Mouse (Mus musculus) kidney, adult 9 months (tissue): ENCODE measurements around the gene Csnk1g2.
A peak's percentile ranks its signal among the peaks of the same experiment; 100 is the strongest.
"Not testable (repeated sequence)": the region's sequence is repeated elsewhere in the genome, so short reads cannot be mapped to it uniquely, and the experiment has no call there.

Source experiments
- DNase-seq: peaks from one replicate; pipeline ENCODE4 v3.0.0; 2022

The Csnk1g2 gene

DNA sequence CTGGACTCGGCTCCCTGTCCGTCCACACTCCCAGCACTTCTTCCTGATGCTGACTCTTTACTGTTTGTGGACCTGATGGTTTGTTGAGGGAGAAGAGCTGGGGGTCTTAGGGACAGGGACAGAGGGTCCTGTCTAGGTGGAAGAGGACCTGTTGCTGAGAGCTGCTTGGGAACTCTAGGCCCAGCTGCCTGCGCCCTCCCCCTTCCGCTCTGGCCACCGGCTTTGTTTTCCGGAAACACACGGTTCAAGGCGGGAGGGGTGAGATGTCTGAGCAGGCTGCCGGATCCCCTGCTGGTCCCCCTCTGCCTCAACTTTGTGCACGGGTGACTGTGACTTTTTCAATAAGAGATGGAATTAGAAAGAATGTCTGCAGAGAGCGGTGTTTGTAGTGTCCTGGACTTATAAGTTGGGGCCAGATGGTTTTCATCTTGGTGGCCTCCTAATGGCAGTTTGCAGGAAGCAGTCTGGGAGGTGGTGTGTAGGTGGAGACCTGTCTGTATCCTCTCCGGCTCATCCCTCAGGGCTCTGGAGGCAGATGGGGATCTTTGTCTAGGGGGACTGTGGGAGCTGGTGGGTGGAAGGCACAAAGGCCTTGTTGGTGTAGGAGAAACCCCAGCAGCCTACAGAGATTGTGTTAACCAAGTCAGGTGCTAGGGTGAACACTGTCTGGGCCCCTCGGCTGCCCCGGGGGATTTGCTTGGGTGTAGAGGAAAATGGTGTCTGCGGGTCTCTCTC is 986 bp downstream of the Csnk1g2 start:
- DNase-seq = peak; percentile 72

DNA sequence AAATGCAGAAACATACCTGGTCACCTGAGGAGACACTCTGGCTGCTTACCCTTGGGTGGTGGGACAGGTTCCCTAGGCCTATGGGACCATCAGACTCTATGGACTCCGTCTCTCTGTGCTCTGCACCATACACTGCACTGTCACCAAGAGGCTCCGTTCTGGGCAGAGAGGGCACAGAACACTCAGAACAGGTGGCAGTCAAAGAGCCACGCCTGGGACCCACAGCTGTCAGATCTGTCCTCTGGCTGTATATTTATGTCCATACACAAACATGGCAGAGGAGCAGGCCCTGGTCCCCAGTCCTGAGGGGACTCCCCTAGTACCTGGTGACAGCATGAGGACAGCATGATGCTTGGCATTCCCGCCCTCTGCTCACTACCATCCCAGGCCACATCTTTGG is 3.1 kb downstream of the Csnk1g2 start:
- DNase-seq = no peak

DNA sequence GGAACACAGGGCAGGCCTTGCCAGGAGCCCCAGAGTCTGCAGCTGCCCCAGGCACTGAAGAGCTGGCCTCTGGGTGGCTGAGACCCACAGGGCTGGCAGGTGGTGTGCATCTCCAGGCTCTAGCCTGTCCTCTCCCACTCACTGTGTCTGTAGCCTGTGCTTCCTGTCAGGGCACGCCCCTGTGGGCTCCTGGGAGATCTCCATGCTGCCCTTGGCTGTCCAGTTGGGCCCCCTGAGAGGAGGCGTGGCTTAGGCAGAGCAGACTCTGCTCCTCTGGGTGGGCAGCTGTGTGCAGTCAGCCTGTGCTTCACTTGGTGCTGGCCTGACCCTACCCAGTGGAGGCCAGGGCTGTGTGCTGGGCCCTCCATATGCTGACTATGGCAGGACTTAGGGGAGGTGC is 5.0 kb downstream of the Csnk1g2 start:
- DNase-seq = no peak

DNA sequence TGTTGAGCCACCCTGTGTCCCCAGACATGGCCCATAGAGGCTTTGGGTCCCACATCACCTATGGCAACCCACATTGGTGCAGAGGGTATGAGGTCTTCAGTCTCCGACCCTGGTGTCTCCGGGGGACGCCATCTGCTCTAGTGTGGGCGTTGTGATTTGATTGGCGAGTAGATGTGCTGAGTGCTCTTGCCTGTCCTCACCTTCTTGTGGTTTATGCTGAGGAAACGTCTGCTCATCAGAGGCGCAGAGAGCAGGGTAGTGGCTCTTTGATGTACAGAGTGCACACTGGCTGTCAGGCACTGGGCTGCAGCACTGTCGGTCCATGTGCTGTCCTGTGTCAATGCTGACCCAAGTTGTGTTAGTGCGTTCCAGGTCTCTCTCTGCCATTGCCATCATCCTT is 6.3 kb downstream of the Csnk1g2 start:
- no peak for DNase-seq

DNA sequence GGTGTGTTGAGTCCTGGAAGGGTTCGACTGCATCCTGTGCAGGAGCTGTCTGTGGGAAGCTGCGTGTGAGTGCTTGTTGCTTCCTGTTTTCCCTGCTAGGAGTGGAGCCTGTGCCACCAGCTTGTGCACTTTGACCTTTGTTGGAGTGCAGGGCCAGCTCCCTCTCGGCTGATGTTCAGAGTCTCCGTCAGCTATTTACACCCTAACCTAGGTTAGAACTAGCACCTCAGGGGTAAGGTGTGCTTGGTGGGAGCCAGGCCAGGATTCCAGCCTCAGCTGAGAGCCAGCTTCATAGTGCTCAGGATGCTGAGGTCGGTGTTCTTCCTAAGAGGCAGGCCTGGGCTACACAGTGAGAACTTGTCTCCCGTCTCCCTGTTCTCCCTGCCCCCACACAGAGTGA is 12.7 kb downstream of the Csnk1g2 start:
- DNase-seq = peak; percentile 80

DNA sequence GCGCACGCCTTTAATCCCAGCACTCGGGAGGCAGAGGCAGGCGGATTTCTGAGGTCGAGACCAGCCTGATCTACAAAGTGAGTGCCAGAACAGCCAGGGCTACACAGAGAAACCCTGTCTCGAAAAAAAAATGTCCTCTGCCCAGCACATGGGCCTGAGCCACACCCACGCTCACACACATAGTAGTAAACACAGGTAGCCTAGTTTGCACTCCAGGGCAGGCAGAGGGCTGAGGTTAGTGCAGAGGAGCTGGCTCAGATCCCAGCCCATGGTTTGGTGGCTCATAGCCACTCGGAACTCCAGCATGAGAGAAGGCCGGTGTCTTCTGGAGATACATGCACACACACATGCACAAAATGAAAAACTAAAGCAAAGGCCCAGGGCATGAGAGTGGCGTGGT is 24.3 kb downstream of the Csnk1g2 start:
- peak; percentile 13 for DNase-seq

DNA sequence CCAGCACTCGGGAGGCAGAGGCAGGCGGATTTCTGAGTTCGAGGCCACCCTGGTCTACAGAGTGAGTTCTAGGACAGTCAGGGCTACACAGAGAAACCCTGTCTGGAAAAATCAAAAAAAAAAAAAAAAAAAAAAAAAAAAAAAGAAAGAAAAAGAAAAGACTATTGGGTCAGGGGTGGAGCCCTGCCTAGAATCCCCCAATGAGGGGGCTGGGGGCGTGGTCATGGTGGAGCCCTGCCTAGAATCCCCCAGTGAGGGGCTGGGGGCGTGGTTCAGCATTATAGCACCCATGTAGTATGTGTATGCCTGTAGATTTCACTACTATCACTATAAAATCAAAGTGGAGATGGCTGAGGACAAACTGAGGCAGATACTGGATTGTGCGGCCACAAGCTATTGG is 27.3 kb downstream of the Csnk1g2 start:
- not testable (repeated sequence) for DNase-seq

DNA sequence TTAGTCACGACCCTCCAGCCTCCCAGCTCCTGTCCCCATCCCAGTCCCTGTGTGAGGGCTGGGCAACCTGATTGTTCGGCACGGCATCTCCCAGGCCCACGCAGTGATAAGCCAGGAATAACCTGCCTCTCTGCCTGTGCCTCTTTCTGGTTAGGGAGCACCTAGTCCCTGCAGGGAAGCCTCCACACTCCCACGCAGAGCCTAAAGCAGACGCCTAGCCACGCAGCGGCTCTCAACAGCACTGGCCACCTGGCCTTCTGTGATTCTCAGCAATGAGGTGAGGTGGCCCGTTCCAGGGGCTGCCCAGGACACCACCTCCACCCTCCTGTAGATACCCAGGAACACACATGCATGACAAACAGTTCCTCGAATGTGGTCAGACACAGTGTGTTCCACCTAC is 27.8 kb downstream of the Csnk1g2 start:
- DNase-seq = no peak

DNA sequence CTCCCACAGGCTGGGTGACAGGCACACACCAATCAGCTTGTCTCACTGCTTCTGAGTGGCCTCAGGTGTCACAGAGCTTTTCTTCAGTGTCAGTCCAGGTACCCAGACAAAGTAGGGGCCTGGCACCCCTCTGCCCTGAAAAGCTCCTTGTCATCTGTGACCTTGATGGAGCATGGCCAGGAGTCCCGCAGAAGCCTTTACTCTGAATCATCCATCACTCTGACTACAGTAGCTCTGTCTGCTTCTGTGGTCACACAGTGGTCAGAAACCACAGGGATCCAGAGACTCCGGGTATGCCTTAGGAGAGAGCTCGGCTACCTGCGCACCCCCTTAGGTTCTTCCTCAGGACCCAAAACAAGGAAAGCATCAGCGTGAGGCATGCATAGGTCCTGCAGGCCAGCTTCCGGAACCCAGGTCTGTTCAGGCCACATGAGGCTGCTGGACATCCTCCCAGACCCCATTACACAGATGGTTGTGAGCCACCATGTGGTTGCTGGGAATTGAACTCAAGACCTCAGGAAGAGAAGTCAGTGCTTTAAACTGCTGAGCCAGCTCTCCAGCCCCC is 30.6 kb downstream of the Csnk1g2 start:
- no peak for DNase-seq

DNA sequence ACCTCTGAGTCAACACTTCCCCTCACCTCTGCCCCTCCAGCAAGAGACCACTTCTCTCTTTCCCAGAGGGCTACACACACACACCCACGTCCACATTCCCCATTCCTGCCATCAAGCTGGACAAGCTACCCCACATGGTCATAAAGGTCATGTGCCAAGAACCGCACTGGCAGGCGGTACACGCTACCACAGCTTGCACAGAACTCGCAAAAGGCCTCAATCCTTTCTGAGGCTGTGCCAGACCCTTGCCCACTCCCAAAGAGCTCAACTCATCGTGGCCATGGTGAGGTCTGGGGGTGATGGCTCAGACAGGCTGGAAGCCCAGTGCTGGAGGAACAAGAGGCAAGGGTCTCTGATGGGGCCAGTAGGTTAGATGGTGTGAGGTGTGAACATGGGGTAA is 32.2 kb downstream of the Csnk1g2 start:
- no peak for DNase-seq

DNA sequence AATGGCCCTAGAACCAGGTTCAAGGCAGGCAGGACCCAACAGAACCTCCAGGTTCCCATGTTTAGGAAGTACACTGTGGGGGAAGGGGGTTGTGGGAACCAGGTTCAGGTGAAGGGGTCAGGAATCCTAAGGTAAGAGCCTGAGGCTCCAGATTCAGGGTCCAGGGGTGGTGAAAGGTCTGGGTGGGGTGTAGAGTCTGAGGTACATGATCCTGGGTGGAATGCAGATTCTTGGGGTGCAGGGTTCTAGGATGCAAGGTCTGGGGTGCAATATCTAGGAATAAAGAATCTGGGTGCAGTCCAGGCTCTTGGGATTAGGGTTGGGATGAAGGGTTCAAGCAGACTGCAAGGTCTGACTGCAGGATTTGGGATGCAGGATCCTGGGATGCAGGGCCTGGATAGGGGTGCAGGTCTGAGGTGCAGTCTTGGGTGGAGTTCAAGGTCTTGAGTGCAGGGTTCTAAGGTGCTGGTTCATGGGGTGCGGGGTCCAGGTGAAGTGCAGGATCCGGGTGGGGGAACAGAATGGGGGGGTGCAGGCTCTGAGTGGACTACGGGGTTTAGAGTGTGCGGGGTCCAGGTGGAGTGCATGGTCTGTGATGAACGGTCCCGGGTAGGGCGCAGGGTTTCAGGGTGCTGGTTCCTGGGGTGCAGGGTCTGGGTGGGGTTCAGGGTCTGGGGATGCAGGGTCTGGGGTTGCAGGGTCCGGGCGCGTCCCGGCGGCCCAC is 32.9 kb downstream of the Csnk1g2 start:
- DNase-seq = no peak

DNA sequence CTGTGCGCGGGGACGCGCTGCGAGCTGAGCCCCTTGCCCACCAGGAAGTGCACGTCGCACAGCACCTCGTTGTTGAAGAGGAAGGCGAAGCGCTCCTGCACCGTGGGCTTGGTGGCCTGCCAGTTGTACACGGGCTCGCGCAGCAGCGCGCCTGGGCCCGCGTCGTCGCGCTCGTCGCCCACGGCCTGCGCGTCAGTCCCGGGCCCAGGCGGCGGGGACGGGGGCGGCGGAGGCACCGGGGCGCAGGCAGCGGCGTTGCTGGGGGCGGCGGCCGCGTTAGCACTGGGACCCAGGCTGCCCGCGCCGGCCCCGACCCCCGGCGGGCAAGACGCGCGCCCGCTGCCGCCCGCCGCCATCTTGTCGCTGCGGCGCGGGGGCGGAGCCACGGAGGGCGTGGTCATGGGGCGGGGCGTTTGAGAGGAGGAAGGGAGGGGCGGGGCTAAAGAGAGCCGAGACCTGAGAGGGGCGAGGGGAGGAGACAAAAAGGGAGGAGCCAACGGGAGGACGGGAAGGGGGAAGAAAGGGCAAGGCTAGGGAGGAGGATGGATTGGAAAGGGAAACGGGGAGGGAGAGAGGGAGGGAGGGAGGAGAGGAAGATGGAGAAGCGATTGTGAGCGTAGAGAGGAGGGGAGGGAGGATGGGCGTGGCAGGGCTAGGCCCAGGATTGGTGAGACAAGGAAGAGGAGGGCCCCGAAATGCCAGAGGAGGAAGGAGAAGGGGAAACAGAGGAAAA is 33.7 kb downstream of the Csnk1g2 start:
- DNase-seq = peak; percentile 98

DNA sequence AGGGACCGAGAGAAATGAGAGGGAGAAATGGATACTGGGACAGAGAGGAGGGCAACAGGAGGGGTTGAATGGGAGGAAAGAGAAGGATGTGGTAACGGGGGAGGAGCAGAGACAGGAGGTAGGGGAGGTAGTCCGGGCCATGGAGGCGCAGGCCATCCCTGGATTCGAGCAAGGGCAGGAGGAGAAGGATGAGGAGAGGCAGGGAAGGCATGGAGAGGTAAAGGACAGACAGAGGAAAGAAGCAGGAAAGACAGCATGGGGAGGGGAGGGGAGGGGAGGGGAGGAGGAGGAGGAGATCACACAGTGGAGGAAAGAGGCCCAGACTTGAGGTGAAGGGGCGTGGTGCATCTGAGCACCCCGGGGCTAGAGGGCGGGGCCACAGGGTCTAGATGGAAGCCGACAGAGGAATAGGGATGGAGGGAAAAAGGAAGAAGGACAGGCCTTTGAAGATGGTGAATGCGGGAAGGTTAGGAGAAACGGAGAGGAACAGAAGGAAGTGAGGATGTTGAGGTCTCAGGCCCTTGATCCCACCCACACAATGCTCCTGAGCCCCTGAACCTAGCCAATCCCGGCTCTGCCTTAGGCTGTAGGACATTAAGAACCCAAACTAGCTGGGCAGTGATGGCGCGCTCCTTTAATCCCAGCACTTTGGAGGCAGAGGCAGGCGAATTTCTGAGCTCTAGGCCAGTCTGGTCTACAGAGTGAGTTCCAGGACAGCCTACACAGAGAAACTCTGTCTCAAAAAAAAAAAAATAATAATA is 34.4 kb downstream of the Csnk1g2 start, which contains the start of gene Btbd2:
Gene Btbd2 (minus strand): TSS at position 209 of the 761 bp plus-strand sequence.
- DNase-seq = no peak

DNA sequence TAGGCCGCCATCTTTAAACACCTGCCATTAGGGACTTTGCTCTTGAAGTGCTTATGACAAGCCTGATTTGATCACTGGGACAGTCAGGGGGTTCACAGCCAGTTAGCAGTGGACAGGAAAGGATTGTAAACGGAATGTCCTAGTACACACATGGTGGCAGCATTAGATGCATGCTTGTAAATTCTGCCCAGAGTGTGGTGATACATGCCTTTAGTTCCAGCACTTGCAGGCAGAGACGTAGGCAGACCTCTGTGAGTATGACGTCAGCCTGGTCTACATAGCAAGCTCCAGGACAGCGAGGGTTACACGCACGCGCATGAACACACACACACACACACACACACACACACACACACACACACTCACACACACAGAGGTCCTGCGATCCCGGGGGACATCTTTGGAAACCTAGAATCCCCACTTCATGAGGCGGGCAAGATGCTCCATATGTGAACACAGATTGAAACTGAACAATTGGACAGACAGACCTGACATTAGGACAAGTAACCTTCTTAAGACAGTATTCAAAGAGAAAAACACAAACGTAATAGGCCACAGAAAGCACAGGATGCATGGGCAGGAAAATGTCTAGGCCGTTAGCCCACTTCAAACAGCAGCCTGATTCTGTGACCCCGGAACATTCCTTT is 35.7 kb downstream of the Csnk1g2 start:
- no peak for DNase-seq

DNA sequence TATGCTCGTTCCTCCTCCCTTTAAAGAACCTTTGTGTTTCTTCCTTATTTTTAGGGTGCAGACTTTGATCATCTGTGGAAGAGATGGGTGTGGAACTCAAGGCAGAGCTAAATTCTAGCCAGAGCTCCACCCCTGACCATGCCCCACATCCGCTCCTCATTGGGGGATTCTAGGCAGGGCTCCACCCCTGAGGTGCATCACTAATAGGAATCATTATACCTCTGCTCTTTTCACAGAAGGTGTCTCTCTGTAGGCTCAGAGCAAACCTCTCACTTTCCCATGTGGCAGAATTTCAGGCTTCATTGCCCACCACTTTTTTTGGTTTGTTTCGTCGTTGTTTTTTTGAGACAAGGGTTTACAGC is 36.2 kb downstream of the Csnk1g2 start:
- peak; percentile 68 for DNase-seq

DNA sequence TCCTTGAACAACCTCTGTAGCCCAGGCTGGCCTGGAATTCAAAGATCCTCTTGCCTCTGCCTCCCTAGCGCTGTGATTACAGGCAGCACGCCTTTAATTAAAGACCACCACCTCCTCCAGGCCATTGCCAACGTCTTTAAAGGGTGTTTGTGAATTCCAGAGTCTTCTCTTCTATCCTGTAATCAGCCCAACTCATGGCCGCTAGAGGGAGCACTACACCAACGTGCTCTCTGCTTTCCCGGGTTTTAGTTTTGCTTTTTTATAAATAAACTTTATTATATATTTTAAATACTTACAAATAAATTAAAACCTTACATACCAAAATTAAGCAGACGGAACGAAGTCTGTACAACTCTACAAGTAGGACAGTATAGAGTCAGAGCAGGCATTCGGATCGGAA is 36.6 kb downstream of the Csnk1g2 start:
- DNase-seq = peak; percentile 88

DNA sequence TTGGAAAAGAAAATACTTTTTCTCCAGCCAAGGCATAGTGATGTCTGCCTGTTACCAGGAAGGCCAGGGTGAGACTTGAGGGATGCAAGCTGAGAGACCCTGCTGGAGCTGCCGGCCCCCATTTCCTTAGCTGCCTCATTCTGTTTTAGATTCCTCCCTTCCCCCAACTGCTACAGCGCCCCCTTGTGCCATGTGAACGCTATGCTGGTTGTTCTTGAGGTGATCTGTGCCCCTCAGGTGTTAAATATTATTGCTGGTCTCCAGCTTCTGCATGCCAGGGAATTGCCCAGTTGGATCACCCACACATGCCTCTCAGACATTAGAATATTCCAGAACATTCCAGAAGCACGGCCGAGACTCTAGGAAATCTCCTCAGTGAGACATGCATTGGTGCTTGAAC is 38.5 kb downstream of the Csnk1g2 start:
- DNase-seq = peak; percentile 87

DNA sequence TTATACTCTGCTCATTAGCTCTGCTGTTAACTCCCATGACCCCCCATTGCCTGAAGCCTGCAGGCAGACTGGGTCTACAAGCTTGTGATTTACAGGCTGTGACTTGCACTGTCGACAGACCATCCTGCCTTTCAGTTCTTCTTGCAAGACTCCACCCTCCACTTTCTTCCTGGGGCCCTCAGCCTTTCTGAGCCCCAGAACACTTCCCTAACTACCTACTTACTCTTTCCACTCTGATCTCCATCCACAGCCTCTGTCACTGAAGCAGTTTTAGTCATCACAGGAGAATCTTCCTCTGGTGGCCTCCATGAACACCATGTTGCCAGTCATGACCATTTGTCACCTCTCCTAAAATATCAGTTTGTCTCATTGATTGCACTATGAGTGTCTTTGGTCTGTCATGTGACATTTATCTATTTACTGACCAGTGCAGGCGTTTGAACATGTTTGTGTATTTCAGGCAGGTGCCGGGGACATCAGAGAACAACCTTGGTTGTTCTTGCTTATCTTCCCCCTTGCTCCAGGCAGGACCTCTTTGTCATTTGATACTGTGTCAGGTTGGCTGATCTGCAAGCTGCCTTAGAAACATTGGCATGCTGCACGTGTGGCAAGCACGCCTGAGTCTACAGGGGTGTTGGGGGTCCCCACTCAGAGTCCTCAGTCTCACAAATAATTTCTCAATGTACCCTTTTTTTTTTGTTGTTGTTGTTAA is 41.0 kb downstream of the Csnk1g2 start:
- no peak for DNase-seq

DNA sequence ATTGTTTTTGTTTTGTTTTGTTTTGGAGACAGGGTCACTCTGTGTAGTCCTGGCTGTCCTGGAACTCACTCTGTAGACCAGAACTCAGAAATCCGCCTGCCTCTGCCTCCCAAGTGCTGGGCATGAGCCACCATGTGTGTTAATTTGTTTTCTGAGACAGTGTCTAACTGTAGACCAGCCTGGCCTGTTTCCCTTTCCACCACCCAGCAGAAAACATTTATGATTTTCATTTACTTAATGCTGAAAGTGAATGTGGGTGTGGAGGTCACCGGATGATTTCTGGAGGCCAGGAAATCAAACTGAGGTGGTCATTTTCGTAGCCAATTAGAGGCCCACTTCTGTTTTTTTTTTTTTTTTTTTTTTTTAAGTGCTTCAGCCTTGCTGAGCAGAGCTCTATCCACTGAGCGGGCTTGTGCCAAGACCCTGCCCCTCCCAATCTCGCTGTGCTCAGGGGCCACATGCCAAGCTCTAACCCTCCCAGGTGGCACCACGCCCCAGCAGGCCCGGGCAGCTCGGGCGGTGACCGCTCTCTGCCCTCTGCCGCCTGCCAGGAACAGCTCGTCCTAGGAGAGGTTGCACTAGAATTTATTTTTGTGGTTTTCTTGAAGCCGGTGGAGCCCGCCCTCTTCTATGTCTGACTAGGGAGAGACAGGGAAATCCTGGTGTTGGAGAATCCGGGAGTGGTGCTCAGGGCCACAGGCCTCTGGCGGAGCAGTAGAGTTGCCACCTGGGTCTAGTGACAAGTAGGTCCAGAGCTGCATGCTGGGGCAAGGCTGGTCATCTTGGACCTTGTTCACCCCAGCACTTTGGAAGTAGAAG is 41.8 kb downstream of the Csnk1g2 start:
- peak; percentile 98 for DNase-seq

DNA sequence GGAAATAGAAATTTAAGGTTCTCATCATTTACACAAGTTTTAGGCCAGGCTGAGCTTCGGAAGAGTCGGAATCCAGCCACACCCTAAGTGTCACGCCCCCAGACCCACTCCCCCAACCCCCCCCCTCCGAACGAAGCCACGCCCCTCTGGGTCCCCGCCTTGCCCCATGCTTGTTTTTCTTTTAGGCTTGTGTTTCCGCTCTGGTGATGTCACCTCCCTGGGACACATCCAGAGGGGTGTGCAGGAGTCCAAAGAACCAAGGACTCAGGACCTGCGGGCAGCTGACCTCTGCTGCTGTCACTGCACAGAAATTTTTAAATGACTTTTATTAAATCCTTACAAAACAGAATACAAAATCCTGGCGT is 42.4 kb downstream of the Csnk1g2 start:
- DNase-seq = peak; percentile 90

DNA sequence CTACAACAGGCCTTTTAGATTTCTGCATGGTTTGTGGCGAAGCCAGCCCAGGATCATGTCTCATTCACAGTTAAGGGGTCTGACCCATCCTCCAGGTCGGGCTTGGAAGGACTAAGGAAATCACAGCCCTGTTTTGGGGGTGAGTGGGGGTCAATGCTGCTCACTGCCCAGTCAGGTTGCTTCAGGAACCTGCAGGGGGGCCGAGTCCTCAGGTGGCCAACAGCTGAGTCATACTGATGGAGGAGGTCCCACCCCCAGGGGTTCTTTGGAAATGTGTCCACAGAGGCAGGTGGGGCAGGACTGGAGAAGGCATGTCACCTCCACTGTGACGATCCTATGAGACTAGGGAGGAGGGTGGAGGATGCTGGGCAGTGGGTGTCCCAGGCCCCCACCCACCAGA is 42.8 kb downstream of the Csnk1g2 start:
- DNase-seq = no peak
